Mouse (Mus musculus) cerebellum, adult 2 months (tissue): ENCODE results near the gene Ptpn13.

Experiments used
- CTCF ChIP-seq: fragments of 200-500 bp; IDR thresholded peaks from 2 replicates; pipeline ENCODE4 v1.5.1; 2011; ENCODE audit warnings: low read depth, mild to moderate bottlenecking, control low read depth, low read length, moderate library complexity, borderline replicate concordance; ENCODE audit not compliant: insufficient read depth
- POLR2A ChIP-seq: fragments of 200-500 bp; IDR thresholded peaks from 2 replicates; pipeline ENCODE4 v1.6.1; 2011; ENCODE audit warnings: low read length, control low read depth, borderline replicate concordance; ENCODE audit not compliant: insufficient read depth

DNA sequence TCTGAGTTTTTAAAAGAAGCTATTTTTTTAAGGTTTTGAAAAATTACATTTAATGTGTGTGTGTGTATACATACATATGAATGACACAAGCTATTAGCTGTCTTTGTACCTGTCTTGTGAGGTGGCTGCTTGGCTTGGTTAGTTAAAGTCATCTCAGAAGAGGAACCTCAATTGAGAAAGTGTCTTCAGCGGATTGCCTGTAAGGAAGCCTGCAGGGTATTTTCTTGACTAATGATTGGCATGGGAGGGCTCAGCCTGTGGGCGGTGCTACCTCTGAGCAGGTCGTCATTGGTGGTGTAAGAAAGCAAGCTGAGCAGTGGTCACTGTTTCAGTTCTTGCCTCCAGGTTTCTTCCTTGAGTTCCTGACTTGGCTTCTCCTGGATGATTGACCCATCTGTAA lies 12.7 kb downstream of the Ptpn13 start:
- TF ChIP-seq CTCF (no peak), POLR2A (no peak)
